Mouse (Mus musculus): ENCODE measurements at regions not wholly inside any gene's neighbourhood (a gene's known extent, or its start where the extent isn't known, plus 50 kb on each side); places are given as distances from the start of the nearest gene placed in this dataset.
"Not testable (repeated sequence)": the region's sequence is repeated elsewhere in the genome, so short reads cannot be mapped to it uniquely, and the experiment has no call there.

- DNase-seq = peak; percentile 42 to 78
Observed at GRCm38 (mm10) chr16:65629186-65629585, 66.7 kb upstream of the Chmp2b start.

- DNase-seq = no peak
Observed at GRCm38 (mm10) chr16:65631680-65632079, 69.2 kb upstream of the Chmp2b start.

GRCm38 (mm10) chr16:65646741-65647140, 84.2 kb upstream of the Chmp2b start:
- not testable (repeated sequence) for DNase-seq

- no peak for DNase-seq
Observed at GRCm38 (mm10) chr16:65649061-65649460, 86.5 kb upstream of the Chmp2b start.

GRCm38 (mm10) chr16:65655490-65655889, 93.0 kb upstream of the Chmp2b start:
- DNase-seq = no peak

GRCm38 (mm10) chr16:65657829-65658228, 95.3 kb upstream of the Chmp2b start:
- DNase-seq = no peak

GRCm38 (mm10) chr16:65664787-65665186, 102.3 kb upstream of the Chmp2b start:
- DNase-seq = peak in 1 of 2 experiments; percentile 4

GRCm38 (mm10) chr16:65672116-65672515, 109.6 kb upstream of the Chmp2b start:
- DNase-seq = no peak

GRCm38 (mm10) chr16:65683089-65683488, 120.6 kb upstream of the Chmp2b start:
- DNase-seq = no peak

- DNase-seq = no peak
Observed at GRCm38 (mm10) chr16:65683703-65684320, 121.3 kb upstream of the Chmp2b start.

GRCm38 (mm10) chr16:65693626-65694025, 121.4 kb upstream of the Vgll3 start:
- DNase-seq = no peak

- DNase-seq = no peak
Observed at GRCm38 (mm10) chr16:65715631-65716030, 99.4 kb upstream of the Vgll3 start.

- DNase-seq = no peak
Observed at GRCm38 (mm10) chr16:65718791-65719472, 96.1 kb upstream of the Vgll3 start.

GRCm38 (mm10) chr16:65720953-65721352, 94.1 kb upstream of the Vgll3 start:
- no peak for DNase-seq

- no peak for DNase-seq
Observed at GRCm38 (mm10) chr16:65725559-65726269, 89.3 kb upstream of the Vgll3 start.

- DNase-seq = no peak
Observed at GRCm38 (mm10) chr16:65726289-65726688, 88.8 kb upstream of the Vgll3 start.

GRCm38 (mm10) chr16:65729322-65729721, 85.7 kb upstream of the Vgll3 start:
- DNase-seq = no peak

GRCm38 (mm10) chr16:65739652-65740051, 75.4 kb upstream of the Vgll3 start:
- no peak for DNase-seq

- no peak for DNase-seq
Observed at GRCm38 (mm10) chr16:65742951-65743350, 72.1 kb upstream of the Vgll3 start.

- DNase-seq = no peak
Observed at GRCm38 (mm10) chr16:65755667-65756066, 59.4 kb upstream of the Vgll3 start.
